Mouse (Mus musculus) right cerebral cortex, adult 18-20 months (tissue): ENCODE results near the gene Chrnb1.
A peak's percentile ranks its signal among the peaks of the same experiment; 100 is the strongest.

Source experiments
- DNase-seq: peaks from one replicate; pipeline ENCODE4 v3.0.0; 2022; ENCODE audit warnings: mixed read lengths

The Chrnb1 gene

DNA sequence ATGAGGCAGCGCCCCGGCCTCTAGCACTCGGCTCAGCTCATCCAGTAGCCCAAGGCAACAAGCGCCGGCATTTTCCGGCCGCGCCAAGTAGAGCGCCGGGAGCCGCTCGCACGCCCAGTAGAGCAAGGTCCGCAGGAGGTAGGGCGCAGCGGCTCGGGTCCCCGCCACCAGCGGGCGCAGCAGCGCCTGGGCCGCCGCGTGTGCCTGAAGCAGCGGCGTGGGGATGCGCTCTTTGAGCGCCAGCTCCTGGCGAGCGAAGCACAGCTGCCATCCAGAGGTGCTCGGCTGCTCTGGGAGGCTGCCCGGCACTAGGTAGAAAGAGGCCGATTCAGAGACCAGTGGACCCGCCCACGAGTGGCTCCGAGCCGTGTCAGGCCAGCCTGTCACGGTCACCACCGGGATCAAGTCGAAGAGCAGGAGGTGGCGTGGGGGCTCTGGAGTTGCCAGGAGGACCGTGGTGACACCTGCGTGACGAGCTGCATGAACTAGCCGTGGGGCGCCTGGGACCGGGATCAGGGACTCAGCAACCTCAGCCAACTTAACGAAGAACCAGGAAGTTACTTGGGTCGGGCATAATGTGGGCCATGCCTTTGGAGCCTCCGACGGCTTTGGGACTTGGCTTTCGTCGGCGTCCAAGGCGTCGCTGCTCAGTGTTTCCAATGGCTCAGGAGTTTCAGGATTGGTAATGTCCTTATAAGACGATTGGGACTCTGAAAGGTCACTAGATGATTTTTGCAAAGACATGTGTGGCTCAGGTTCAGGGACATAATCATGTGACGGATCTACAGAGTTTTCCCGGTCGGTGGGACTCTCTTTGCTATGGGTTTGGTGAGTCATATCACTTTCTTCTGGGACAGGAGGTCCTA is 8.3 kb upstream of the Chrnb1 start:
- peak; percentile 79 for DNase-seq

GRCm38 (mm10) chr11:69803328-69803727 is 7.6 kb upstream of the Chrnb1 start:
- DNase-seq: no peak

DNA sequence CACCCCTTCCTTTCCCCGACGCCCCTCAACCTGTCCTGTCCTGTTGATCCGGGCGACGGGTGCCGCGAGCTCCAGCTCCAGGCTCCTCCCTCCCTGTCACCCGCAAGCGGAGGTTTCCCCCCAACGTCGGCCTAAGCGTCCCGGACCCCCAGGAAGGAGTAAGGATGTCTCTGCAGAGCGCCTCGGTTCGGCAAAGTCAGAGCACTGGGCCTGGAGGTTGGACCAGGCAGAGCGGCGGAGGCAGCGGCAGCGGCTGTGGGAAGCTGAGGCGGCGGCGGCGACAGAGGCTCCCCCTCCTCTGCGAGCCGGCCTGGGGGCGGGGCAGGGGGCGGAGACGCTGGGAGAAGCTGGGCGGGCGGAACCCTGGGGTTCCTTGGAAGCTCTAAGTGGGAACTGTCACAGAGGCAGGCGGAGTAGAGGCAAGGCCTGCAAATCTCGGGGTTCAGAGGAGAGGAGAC is 6.9 kb upstream of the Chrnb1 start:
- peak; percentile 83 for DNase-seq

- no peak for DNase-seq
These were observed 5.7 kb upstream of the Chrnb1 start, which contains the start of gene Fgf11 for GRCm38 (mm10) chr11:69801379-69801977. TSS of gene Fgf11 (minus strand) at chr11:69801857.

DNA sequence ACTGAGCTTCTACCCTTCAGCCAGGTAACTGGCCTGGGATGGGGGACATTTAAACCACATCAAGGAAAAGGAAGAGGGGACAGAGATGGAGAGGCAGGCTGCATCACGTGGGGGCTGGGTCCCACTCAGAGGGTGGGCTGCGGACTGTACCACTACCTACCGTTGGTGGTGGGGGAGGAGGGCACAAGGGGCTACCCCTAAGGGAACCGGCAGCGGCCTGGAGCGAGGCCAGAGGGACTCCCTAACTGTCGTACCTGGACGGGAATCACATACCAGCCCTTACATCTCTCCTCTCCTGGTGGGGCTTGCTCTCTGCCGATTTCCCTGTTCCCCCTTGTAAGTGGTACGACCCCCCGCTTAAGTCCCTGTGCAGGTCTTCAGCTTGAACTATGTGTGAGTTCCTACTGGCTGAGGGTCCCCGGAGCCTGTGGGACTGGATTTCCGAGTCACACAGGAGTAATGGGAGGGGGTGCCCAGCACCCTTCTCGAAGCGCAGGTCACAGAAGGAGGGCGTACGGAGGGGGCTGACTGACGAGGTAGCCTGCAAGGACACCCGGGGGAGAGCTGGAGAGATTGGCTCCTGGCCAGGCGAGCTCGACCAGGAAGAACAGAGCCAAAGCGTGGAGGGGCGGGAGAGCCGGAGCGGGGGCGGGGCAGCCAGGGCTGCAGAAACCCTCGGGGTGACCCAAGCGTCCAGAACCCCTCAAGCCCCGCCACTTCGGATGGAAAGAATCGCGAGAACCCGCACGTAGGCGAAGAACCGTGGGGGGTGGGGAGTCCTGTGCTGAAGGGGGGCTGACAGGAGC is 4.9 kb upstream of the Chrnb1 start:
- DNase-seq: no peak

DNA sequence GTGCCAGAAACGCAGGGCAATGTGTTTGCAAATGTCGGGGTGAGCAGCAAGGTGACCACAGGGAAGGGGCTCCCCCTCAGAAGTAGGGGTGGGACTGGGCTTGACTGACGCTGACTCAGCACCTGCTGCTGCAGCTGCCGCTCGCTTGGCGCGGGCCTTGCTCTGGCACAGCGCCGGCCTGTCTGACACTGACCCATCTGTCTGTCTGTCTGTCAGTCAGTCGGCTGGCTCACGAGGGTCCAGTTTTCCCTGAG is 4.3 kb upstream of the Chrnb1 start:
- DNase-seq: no peak

DNA sequence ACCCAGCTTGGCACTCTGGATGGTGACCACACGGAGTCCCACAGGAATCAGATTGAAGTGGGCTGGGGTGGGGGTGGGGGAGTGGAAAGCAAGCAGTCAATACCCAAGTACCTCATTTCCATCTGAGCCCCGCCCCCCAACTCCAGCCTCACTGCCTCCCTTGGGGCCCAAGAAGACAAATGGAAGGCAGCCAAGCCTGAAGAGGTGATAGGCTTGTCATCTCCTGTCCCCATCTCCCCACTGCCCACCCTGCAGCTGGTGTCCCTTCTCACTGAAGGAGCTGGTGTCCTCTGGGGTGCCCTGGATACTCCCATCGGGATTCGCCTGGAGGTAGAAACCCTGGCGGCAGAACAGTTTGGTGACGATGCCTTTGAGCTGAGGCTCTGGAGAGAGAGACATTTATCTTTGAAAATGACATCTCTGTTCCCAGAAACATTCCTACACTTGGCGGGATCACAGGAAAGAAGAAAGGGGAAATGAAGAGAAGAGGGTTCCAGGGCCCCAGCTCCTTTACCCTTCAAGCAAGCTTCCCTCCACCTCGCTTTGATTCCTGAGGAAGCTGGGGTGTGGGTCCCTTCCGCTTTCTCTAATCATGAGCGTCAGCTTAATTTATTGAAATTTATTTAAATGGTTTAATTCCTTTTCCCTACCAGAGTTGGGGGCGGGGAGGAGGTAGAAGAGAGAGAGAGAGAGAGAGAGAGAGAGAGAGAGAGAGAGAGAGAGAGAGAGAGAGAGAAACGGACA is 3.8 kb upstream of the Chrnb1 start:
- no peak for DNase-seq

DNA sequence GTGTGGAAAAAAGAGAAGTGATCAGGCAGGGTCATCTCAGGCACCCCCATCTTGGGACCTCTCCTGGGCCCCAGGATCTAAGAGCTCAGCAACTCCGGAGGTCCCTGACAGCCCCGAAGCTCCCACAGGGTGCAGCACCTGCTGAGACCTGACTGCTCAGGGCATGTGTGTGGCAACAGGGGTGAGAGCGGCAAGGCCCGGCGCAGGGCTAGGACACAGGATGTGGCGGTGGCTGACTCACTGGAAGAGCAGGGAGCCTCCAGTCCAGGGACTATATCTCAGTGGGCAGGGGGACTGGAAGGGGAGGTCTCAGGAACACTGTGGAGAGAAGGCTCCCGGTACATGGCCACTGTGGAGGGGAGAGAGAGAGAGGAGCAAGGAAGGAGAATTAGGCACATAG is 2.2 kb upstream of the Chrnb1 start:
- DNase-seq: no peak

DNA sequence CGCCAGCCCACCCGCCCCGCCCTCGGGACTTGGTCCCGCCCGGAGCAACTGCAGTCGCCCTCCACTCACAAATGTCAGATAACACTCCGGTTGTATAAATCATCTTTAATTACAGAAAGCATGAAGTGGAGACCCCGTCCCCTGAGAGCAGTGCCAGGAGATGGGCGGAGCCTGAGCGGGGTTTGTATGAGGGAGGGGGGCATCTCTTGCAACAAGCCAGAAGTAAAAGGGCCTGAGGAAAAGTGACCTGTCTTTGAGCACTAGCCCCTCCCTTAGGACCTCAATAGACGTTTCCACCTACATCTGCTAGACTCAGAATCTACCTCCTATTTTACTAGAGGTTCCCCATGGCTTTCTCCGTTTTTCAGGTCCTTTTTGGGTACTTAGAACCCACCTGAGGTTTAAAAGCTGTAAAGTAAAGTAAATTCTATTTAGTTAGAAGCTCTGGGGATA is 266 bp upstream of the Chrnb1 start:
- DNase-seq: no peak

DNA sequence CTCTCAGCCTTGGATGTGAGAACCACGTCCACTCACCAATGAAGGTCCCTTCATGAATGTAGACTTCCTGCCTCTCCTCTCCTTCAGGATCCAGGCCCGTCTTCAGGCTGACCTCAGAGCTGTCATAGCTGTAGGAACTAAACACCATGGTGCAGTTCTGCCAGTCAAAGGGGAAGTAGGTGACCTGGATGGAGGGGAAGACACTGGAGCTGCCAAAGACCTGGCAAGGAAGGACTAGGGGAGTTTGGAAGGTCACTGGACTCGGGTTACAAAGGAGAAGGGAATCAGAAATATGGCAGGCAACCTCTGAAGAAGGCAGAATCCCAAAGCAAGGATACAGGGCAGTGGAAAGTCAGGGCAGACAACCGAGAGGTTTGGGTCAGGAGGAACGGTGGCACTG is 2.3 kb downstream of the Chrnb1 start:
- no peak for DNase-seq

DNA sequence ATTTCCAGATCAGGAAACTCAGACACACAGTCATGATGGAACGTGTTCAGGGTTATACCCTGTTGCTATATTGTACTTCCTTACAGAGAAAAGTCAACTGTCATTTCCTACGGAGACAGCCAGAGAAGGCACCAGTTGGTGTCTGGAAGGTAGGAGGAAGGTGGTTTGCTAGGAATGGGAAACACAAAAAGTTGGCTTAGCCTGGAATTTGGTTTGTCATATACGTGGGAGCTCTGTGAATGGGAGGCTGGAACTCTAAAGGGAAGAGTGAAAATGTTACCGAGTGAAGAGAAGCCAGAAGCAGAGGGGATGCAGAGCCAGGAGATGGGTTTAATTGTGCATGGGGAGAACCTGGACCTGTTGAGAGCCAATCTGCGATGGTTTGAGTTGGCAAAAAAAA is 4.3 kb downstream of the Chrnb1 start:
- DNase-seq: no peak

DNA sequence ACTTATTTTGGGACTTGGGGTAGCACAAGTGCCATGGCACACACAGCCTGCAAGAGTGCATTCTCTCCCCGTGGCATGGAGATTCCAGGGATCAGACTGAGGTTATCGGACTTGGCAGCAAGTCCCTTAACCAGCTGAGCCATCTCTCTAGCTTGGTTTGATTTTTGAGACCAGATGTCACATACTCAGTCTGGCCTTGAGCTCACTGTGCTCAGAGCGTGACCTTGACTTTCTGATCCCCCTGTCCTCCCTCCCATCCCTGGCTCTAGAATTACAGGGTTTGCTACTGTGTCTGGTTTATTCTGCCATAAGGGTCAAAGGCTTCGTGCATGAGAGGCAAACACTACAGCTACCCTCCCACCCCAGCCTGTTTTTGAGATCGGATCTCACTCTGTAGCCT is 6.3 kb downstream of the Chrnb1 start:
- no peak for DNase-seq

- DNase-seq: no peak
These were observed 8.4 kb downstream of the Chrnb1 start for GRCm38 (mm10) chr11:69787306-69787705.

GRCm38 (mm10) chr11:69784793-69785272 is 10.9 kb downstream of the Chrnb1 start:
- no peak for DNase-seq

- DNase-seq: no peak
These were observed 13.9 kb downstream of the Chrnb1 start for GRCm38 (mm10) chr11:69781828-69782227.

DNA sequence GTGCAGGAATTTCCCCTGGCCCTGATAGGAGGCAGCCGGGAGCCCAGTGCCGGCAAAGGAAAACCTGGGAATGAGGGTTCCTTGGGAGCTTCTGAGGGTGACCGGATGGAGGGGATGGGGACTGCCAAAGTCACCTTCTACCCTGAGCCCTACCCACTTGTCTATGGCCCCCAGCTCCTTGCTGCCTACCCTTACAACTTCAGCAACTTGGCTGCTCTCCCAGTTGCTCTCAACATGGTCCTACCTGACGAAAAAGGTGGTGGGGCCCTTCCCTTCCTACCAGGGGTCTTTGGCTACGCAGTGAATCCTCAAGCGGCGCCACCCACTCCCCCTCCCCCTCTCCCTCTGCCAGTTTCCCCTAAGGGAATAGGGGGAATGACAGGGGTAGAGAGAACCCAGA is 16.8 kb downstream of the Chrnb1 start:
- DNase-seq: no peak

GRCm38 (mm10) chr11:69778258-69778982 is 17.3 kb downstream of the Chrnb1 start:
- no peak for DNase-seq

DNA sequence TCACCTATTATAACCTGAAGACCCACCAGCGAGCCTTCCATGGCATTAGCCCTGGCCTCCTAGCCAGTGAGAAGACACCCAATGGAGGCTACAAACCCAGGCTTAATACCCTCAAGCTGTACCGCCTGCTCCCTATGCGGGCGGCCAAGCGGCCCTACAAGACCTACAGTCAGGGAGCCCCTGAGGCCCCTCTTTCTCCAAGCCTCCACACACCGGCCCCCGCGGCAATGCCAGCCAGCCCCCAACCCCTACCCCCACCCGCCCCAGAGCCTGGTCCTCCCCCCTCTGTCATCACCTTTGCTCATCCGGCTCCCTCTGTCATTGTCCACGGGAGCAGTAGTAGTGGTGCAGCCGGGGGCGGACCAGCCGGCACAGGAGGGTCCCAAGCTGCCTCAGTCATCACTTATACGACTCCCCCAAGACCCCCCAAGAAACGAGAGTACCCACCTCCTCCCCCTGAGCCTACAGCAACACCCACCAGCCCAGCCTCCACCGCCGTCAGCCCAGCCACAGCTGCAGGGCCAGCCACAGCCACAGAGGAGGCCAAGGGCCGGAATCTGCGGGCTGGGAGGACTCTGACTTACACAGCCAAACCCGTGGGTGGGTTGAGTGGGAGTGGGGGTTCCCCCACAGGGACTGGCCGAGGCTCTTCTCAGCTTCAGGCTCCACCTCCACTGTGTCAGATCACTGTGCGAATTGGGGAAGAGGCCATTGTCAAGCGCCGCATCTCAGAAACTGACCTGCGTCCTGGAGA is 18.1 kb downstream of the Chrnb1 start:
- DNase-seq: no peak

- DNase-seq: no peak
These were observed 19.3 kb downstream of the Chrnb1 start for GRCm38 (mm10) chr11:69776488-69776887.

GRCm38 (mm10) chr11:69775716-69776115 is 20.0 kb downstream of the Chrnb1 start:
- no peak for DNase-seq

DNA sequence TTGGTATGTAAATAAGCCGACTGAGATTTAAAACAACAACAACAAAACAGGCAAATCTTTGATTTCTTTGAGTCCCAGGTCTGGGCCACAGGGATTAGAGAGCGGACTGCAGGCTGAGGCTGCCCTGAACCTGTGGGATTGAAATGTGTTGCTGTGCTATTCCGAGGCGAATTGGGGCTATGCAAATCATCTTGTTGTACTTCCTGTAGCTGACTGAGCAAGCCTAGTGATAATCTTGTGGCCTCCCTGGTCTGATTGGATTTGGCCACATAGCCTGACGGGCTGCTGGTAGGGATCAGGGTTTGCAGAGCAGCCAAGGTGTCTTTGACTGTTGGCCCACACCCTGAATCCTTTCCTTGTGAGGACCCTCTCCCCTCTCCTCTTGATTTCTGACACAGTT is 20.8 kb downstream of the Chrnb1 start:
- no peak for DNase-seq

GRCm38 (mm10) chr11:69767625-69767909 is 28.2 kb downstream of the Chrnb1 start:
- no peak for DNase-seq
